Mouse (Mus musculus) liver, postnatal 0 days (tissue): Measurements from ENCODE around the gene Plod2. TPM values are rescaled to one million over a fixed set of nuclear protein-coding genes. Genes with fewer than 3 reads are reported as not detected.
A peak's percentile ranks its signal among the peaks of the same experiment; 100 is the strongest.

Source experiments
- ATAC-seq: fragments of 200-750 bp; cut with Nextera tagmentation; 2 replicates; pipeline ENCODE4 v1.8.0; 2017; ENCODE audit warnings: mild to moderate bottlenecking, moderate library complexity
- DNase-seq: peaks from one replicate; pipeline ENCODE4 v3.0.0-alpha.2; 2016
- H3K27ac ChIP-seq: fragments of 300-500 bp; sonication (generic); 2 replicates; pipeline ENCODE4 v1.5.1; 2014; ENCODE audit warnings: antibody characterized with exemption, moderate library complexity, mild to moderate bottlenecking, low read depth
- H3K27me3 ChIP-seq: fragments of 300-500 bp; sonication (generic); 2 replicates; pipeline ENCODE4 v1.6.1; 2014; ENCODE audit warnings: low read length, control low read depth, mixed read lengths; ENCODE audit not compliant: insufficient read depth
- H3K36me3 ChIP-seq: fragments of 300-500 bp; sonication (generic); replicated peaks from 2 replicates; pipeline ENCODE4 v1.6.1; 2014; ENCODE audit warnings: mild to moderate bottlenecking, control low read depth, low read length, moderate library complexity, mixed read lengths; ENCODE audit not compliant: insufficient read depth
- H3K4me1 ChIP-seq: fragments of 300-500 bp; sonication (generic); 2 replicates; pipeline ENCODE4 v1.6.1; 2014; ENCODE audit warnings: antibody characterized with exemption, mild to moderate bottlenecking, control low read depth; ENCODE audit not compliant: insufficient read depth
- H3K4me2 ChIP-seq: fragments of 300-500 bp; sonication (generic); 2 replicates; pipeline ENCODE4 v1.6.1; 2014; ENCODE audit warnings: low read depth, mild to moderate bottlenecking, low read length, moderate library complexity, mixed read lengths
- H3K4me3 ChIP-seq: fragments of 300-500 bp; sonication (generic); 2 replicates; pipeline ENCODE4 v1.5.1; 2014; ENCODE audit warnings: low read depth, low read length
- H3K9ac ChIP-seq: fragments of 300-500 bp; sonication (generic); replicated peaks from 2 replicates; pipeline ENCODE4 v1.6.1; 2014; ENCODE audit warnings: mild to moderate bottlenecking, moderate library complexity
- H3K9me3 ChIP-seq: fragments of 300-500 bp; sonication (generic); 2 replicates; pipeline ENCODE4 v1.6.1; 2016; ENCODE audit warnings: mild to moderate bottlenecking, control low read depth, low read length, mixed read lengths
- CTCF ChIP-seq: sonication (generic); IDR thresholded peaks from 2 replicates; pipeline ENCODE4 v1.5.1; 2016; ENCODE audit warnings: antibody characterized with exemption, low read depth
- EP300 ChIP-seq: IDR thresholded peaks from 2 replicates; pipeline ENCODE4 v1.6.1; 2016; ENCODE audit warnings: antibody characterized with exemption, low read depth, mild to moderate bottlenecking
- WGBS: fragments of 180-500 bp; shearing (Covaris S2); extraction: QIAGEN DNeasy Blood & Tissue Kit; methylation state at CpG from one replicate; pipeline ENCODE4 v1.1.7; 2014; ENCODE audit not compliant: insufficient replicate concordance; 5-methylcytosine and 5-hydroxymethylcytosine counted together
- polyA plus RNA-seq: library from polyadenylated mRNA; unstranded; fragments of >200 nt; fragmentation: Nextera tagmentation; extraction: Ambion mirVana; gene quantifications from 2 replicates; pipeline ENCODE4 v1.2.1, GENCODE M21; 2015

Plod2 gene
- polyA plus RNA-seq, 1 experiment from 2014 or later: 1.5 TPM

DNA sequence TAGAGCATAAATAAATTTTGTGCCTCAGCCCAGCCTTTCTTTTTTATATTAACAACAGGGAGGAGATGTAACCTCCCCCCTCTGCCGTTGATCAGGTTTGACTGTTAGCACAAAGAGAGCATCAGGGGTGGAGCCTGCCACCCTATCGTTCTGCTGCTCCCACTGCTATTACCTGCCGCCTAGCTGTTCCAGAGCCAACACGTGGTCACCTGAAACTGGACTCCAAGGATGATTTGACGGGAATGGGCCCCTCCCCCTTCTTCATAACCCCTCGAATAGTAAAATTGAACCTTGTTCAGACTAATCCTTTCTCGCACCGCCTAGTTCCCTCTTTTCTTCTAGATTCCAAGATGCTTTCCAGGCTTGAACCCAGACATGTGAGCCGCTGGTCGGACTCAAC, 21.3 kb upstream of the Plod2 start:
- no peak overlapping the region for H3K9ac ChIP-seq
- no peak overlapping the region for H3K4me2 ChIP-seq
- no peaks in the 10 kb centered on the region for H3K27me3 ChIP-seq
- 77% methylated on average over 10 of the region's 10 CpGs for WGBS
- DNase-seq (no peak), ATAC-seq (no peak)
- no peaks in the 10 kb centered on the region for H3K4me1 ChIP-seq
- H3K9me3 ChIP-seq: peaks cover 3% of the 10 kb centered on the region
- H3K27ac ChIP-seq: no peak overlapping the region
- H3K4me3 ChIP-seq: no peak overlapping the region
- TF ChIP-seq CTCF (no peak), EP300 (no peak)
- no peaks in the 10 kb centered on the region for H3K36me3 ChIP-seq

GRCm38 (mm10) chr9:92524506-92524905, 17.5 kb upstream of the Plod2 start:
- DNase-seq (no peak), ATAC-seq (no peak)
- Histone ChIP-seq H3K4me1 (no peaks in the 10 kb centered on the region), H3K4me3 (no peak overlapping the region), H3K9me3 (no peaks in the 10 kb centered on the region), H3K9ac (no peak overlapping the region), H3K4me2 (no peak overlapping the region), H3K36me3 (no peaks in the 10 kb centered on the region), H3K27ac (no peak overlapping the region), H3K27me3 (no peaks in the 10 kb centered on the region)
- TF ChIP-seq CTCF: no peak
- no peak for TF ChIP-seq EP300
- 76% methylated on average over 4 of the region's 4 CpGs for WGBS

GRCm38 (mm10) chr9:92530055-92530454, 12.0 kb upstream of the Plod2 start:
- Histone ChIP-seq H3K9ac (no peak overlapping the region), H3K27me3 (no peaks in the 10 kb centered on the region), H3K4me1 (no peaks in the 10 kb centered on the region), H3K4me3 (no peak overlapping the region), H3K27ac (no peak overlapping the region), H3K36me3 (no peaks in the 10 kb centered on the region), H3K9me3 (no peaks in the 10 kb centered on the region), H3K4me2 (no peak overlapping the region)
- WGBS: 72% methylated on average over 3 of the region's 3 CpGs
- no peak for DNase-seq
- no peak for TF ChIP-seq CTCF
- no peak for TF ChIP-seq EP300
- ATAC-seq: no peak

DNA sequence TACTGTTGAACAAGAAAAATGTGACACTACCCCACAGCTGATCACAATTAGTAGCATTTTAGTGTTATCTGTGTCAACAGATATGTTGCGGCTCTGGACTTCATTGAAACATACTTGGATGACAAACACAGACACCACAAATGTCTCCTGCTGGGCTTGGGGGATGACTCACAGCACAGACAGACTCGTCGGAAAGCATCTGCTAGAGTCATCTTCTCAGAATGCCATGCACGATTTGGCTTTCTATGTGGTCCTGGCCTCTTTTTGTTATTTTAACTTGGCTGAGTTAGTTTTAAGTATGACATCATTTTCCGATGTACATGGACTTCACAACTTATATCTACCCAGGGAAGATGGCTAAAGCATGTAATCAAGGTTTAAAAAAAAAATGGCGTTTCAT, 4.3 kb upstream of the Plod2 start:
- peaks cover 5% of the 10 kb centered on the region; the same call in 1 of the 2 replicates for H3K4me1 ChIP-seq
- no peak for TF ChIP-seq CTCF
- no peak for TF ChIP-seq EP300
- H3K4me2 ChIP-seq: no peak overlapping the region
- ATAC-seq (no peak), DNase-seq (no peak)
- no peak overlapping the region for H3K4me3 ChIP-seq
- H3K27me3 ChIP-seq: peaks cover 6% of the 10 kb centered on the region
- H3K9me3 ChIP-seq: no peaks in the 10 kb centered on the region
- H3K27ac ChIP-seq: no peak overlapping the region
- H3K9ac ChIP-seq: no peak overlapping the region
- no peaks in the 10 kb centered on the region for H3K36me3 ChIP-seq
- 66% methylated on average over 6 of the region's 6 CpGs for WGBS

DNA sequence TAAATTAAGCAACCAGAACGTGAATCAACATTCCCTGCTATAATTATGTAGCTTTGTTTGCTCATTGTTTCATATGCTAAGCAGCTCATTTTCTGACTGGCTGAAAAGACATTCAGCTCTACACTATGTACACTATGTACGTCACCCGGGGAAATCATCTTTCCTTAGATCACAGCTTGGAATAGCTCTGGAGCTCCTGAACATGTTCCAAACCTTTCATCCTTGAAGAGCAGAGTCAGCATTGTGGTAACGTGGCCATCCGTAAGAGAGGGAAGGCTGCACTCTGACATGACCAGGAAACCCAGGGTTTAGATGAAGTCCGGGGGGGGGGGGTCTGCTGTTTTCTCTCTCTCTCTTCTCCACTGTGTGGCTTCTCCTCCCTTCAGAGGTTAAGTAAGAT, 3.8 kb upstream of the Plod2 start:
- WGBS: 70% methylated on average over 6 of the region's 6 CpGs
- Histone ChIP-seq H3K36me3 (no peaks in the 10 kb centered on the region), H3K27ac (no peak overlapping the region), H3K4me1 (peaks cover 7% of the 10 kb centered on the region; the same call in 1 of the 2 replicates), H3K27me3 (peaks cover 6% of the 10 kb centered on the region), H3K9me3 (no peaks in the 10 kb centered on the region), H3K4me2 (no peak overlapping the region), H3K9ac (no peak overlapping the region), H3K4me3 (no peak overlapping the region)
- no peak for ATAC-seq
- no peak for TF ChIP-seq CTCF
- no peak for TF ChIP-seq EP300
- no peak for DNase-seq

DNA sequence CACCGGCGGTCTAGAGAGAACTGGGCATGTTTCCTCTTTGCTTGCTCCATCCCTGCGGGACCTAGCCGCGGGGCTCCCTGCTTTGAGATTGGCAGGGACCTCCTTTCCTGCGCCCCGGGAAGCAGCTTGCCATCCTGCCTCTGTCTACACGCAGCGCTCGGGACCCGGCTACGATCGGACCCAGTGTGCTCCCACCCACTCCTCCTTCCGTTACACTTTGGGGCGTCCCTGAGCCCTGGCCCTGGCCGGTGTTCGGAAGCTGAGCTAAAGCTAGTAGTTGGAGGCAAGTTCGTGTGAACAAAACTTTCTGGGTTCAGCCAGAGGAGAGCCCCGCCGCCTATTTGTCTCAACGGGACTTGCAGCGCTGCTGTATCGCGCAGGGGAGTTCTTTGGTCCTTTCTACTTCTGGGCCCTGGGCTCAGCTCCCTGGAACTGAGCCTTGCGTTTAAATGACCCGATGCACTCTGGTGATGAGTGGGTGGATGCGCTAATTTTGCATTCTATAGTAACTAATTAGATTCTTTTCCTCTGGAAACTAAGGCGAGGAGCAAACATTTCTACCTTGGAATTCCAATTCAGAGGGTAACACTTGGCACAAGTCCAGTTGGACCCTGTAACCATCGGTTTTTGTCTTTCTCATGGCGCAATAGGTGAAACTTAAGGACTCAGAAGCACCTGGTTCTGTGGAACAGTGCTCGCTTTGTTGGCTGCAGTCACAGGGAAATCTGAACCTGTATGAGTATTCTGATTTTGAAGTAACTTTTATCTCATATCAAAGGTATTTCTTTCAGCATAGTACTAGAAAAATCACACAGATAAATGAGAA, 781 bp downstream of the Plod2 start:
- Histone ChIP-seq H3K4me3 (peak overlapping the region; percentile 65), H3K36me3 (no peaks in the 10 kb centered on the region), H3K9ac (peak overlapping the region; percentile 48), H3K27me3 (peaks cover 6% of the 10 kb centered on the region), H3K27ac (no peak overlapping the region), H3K4me1 (peaks cover 7% of the 10 kb centered on the region; the same call in 1 of the 2 replicates), H3K4me2 (peak overlapping the region; percentile 87), H3K9me3 (no peaks in the 10 kb centered on the region)
- DNase-seq (peak; percentile 31), ATAC-seq (peak; percentile 47)
- WGBS: 6% methylated on average over 31 of the region's 31 CpGs
- TF ChIP-seq CTCF: no peak
- TF ChIP-seq EP300: no peak
